Mouse (Mus musculus) left cerebral cortex, postnatal 14 days (tissue): ENCODE measurements around the gene St3gal3. TPM values are rescaled to one million over a fixed set of nuclear protein-coding genes. Genes with fewer than 3 reads are reported as not detected.
A peak's percentile ranks its signal among the peaks of the same experiment; 100 is the strongest.

ENCODE experiments used
- DNase-seq, 2 experiments: peaks; one replicate each; pipeline ENCODE4 v3.0.0; 2021 to 2022; ENCODE audit warnings: low spot score in 2 of 2, mixed read lengths in 1 of 2
- intact Hi-C: fragments of 180-260 bp; cut with DNase I; formaldehyde crosslinking; loops from one replicate; pipeline ENCODE4 v1.15.1; 2025
- total RNA-seq, 2 experiments: library from RNA; stranded (reverse); gene quantifications; 2 replicates each; pipeline ENCODE4 v1.2.3; 2021

The St3gal3 gene
- total RNA-seq, 2 experiments from 2014 or later = 41.4 to 45.3 TPM

- intact Hi-C loops = no loop called here
- DNase-seq = peak; percentile 84 to 91
Observed at GRCm38 (mm10) chr4:117891738-117892161, 243.0 kb downstream of the St3gal3 start, which contains the start of gene Dph2. Dph2 (minus strand) TSS chr4:117892032.

- no peak for DNase-seq
- intact Hi-C loops = no loop called here
Observed at GRCm38 (mm10) chr4:117890750-117891149, 244.0 kb downstream of the St3gal3 start.

- intact Hi-C loops = no loop called here
Observed at GRCm38 (mm10) chr4:117890031-117890430, 244.7 kb downstream of the St3gal3 start.

GRCm38 (mm10) chr4:117889471-117889870 is 245.2 kb downstream of the St3gal3 start:
- DNase-seq = no peak
- intact Hi-C loops = no loop called here

More at GRCm38 (mm10) chr4:117890031-117890430, 244.7 kb downstream of the St3gal3 start:
- DNase-seq = no peak

GRCm38 (mm10) chr4:117887920-117888319 is 246.8 kb downstream of the St3gal3 start:
- DNase-seq = no peak
- intact Hi-C loops = no loop called here

GRCm38 (mm10) chr4:117887133-117887532 is 247.6 kb downstream of the St3gal3 start, which contains the start of gene Atp6v0b:
Atp6v0b (minus strand) TSS chr4:117887333.
- peak; percentile 96 for DNase-seq
- intact Hi-C loops = no loop called here

- intact Hi-C loops = no loop called here
- DNase-seq = no peak
Observed at GRCm38 (mm10) chr4:117886644-117887043, 248.1 kb downstream of the St3gal3 start.

- intact Hi-C loops = no loop called here
- DNase-seq = no peak
Observed at GRCm38 (mm10) chr4:117885994-117886393, 248.7 kb downstream of the St3gal3 start.

GRCm38 (mm10) chr4:117885093-117885492 is 249.6 kb downstream of the St3gal3 start:
- intact Hi-C loops = no loop called here

GRCm38 (mm10) chr4:117884146-117884545 is 250.6 kb downstream of the St3gal3 start:
- intact Hi-C loops = no loop called here

More at GRCm38 (mm10) chr4:117885093-117885492, 249.6 kb downstream of the St3gal3 start:
- no peak for DNase-seq

GRCm38 (mm10) chr4:117882701-117883691 is 251.7 kb downstream of the St3gal3 start, which contains the start of gene B4galt2:
B4galt2 (minus strand) TSS chr4:117883487.
- DNase-seq = peak in 1 of 2 experiments; percentile 71
- intact Hi-C loops = no loop called here

More at GRCm38 (mm10) chr4:117884146-117884545, 250.6 kb downstream of the St3gal3 start:
- DNase-seq = no peak

Other genes starting within 250 kb of the St3gal3 start
- gene Atp6v0b, start 247.6 kb downstream of the St3gal3 start, total RNA-seq = 100 to 1,000 TPM; 486 to 488 TPM
- 1 to 10 TPM; 9.0 to 9.1 TPM for gene Dph2, start 242.9 kb downstream of the St3gal3 start, total RNA-seq
- gene Ipo13, start 219.9 kb downstream of the St3gal3 start, total RNA-seq = 100 to 1,000 TPM; 124 to 125 TPM
- 1 to 10 TPM; 1.8 to 2.3 TPM for gene Artn, start 205.2 kb downstream of the St3gal3 start, total RNA-seq
- gene Kdm4a, start 45.1 kb upstream of the St3gal3 start, total RNA-seq = 10 to 100 TPM; 46.2 to 49.5 TPM
- 100 to 1,000 TPM; 168 to 174 TPM for gene Ptprf, start 156.5 kb upstream of the St3gal3 start, total RNA-seq